Mouse (Mus musculus): ENCODE data around the gene Krtap4-7.

- TF ChIP-seq POLR2A (IDR thresholded peaks at IDR 0.05; ENCODE audit: low read depth, low read length) (no peak), CTCF (IDR thresholded peaks at IDR 0.05; ENCODE audit: extremely low read depth, insufficient read length, insufficient replicate concordance, low read depth, low read length) (no peak)
Measured at GRCm38 (mm10) chr11:99640926-99641325, 3.0 kb downstream of the Krtap4-7 start.

Measured in small intestine, adult 2 months (tissue).